Mouse (Mus musculus) thymus, adult 2 months (tissue): ENCODE data around the gene Uba52. TPM values are rescaled to one million over a fixed set of nuclear protein-coding genes. Genes with fewer than 3 reads are reported as not detected.

Source experiments
- DNase-seq: peaks from one replicate; pipeline ENCODE4 v3.0.0; 2021
- H3K27ac ChIP-seq: fragments of 200-500 bp; 2 replicates; pipeline ENCODE4 v1.5.1; 2012; ENCODE audit warnings: low read length, control low read depth; ENCODE audit not compliant: control insufficient read depth, insufficient read depth
- H3K27me3 ChIP-seq: fragments of 200-500 bp; 2 replicates; pipeline ENCODE4 v1.6.1; 2012; ENCODE audit warnings: mild to moderate bottlenecking, low read length, moderate library complexity, mixed read lengths; ENCODE audit not compliant: control insufficient read depth, insufficient read depth
- H3K36me3 ChIP-seq: fragments of 200-500 bp; 2 replicates; pipeline ENCODE4 v1.6.1; 2012; ENCODE audit warnings: mild to moderate bottlenecking, low read length, moderate library complexity; ENCODE audit not compliant: control insufficient read depth, insufficient read depth
- H3K4me1 ChIP-seq: fragments of 200-500 bp; replicated peaks from 2 replicates; pipeline ENCODE4 v1.6.1; 2012; ENCODE audit warnings: low read length; ENCODE audit not compliant: control insufficient read depth, insufficient read depth
- H3K4me3 ChIP-seq: fragments of 200-500 bp; 2 replicates; pipeline ENCODE4 v1.5.1; 2012; ENCODE audit warnings: mild to moderate bottlenecking, low read length, control low read depth, moderate library complexity; ENCODE audit not compliant: control insufficient read depth, insufficient read depth
- CTCF ChIP-seq: fragments of 200-500 bp; IDR thresholded peaks from 2 replicates; pipeline ENCODE4 v1.5.1; 2012; ENCODE audit warnings: mild to moderate bottlenecking, control low read depth, low read length, moderate library complexity, borderline replicate concordance; ENCODE audit not compliant: control insufficient read depth, poor library complexity, insufficient read depth; ENCODE audit errors: extremely low read depth
- POLR2A ChIP-seq: fragments of 200-500 bp; IDR thresholded peaks from 2 replicates; pipeline ENCODE4 v1.6.1; 2012; ENCODE audit warnings: mild to moderate bottlenecking, low read length, control low read depth, moderate library complexity; ENCODE audit not compliant: control insufficient read depth, poor library complexity, insufficient read depth; ENCODE audit errors: extremely low read depth
- WGBS: fragments of 180-500 bp; shearing (Covaris S2); methylation state at CpG from one replicate; pipeline ENCODE4 v1.1.7; 2018; 5-methylcytosine and 5-hydroxymethylcytosine counted together
- polyA plus RNA-seq: library from polyadenylated mRNA; depleted of rRNA; stranded (reverse); fragments of >200 nt; gene quantifications from 2 replicates; pipeline ENCODE4 v1.2.3, GENCODE M21; 2012

Gene Uba52
- polyA plus RNA-seq, 1 experiment = 731 TPM

- H3K27me3 ChIP-seq = no peaks in the 10 kb centered on the region
- H3K36me3 ChIP-seq = no peaks in the 10 kb centered on the region
- DNase-seq = no peak
- no peak overlapping the region for H3K27ac ChIP-seq
- 98% methylated on average over 7 of the region's 7 CpGs for WGBS
- peaks cover 7% of the 10 kb centered on the region for H3K4me1 ChIP-seq
- no peak overlapping the region for H3K4me3 ChIP-seq
- TF ChIP-seq CTCF = no peak
- no peak for TF ChIP-seq POLR2A
Observed at GRCm38 (mm10) chr8:70471856-70472255, 38.7 kb downstream of the Uba52 start.

GRCm38 (mm10) chr8:70469938-70470337 lies 40.7 kb downstream of the Uba52 start:
- H3K4me1 ChIP-seq = no peaks in the 10 kb centered on the region
- TF ChIP-seq CTCF (no peak), POLR2A (no peak)
- no peak for DNase-seq
- H3K27ac ChIP-seq = no peak overlapping the region
- WGBS = 93% methylated on average over 2 of the region's 2 CpGs
- no peaks in the 10 kb centered on the region for H3K36me3 ChIP-seq
- H3K27me3 ChIP-seq = no peaks in the 10 kb centered on the region
- no peak overlapping the region for H3K4me3 ChIP-seq

GRCm38 (mm10) chr8:70469295-70469916 lies 41.2 kb downstream of the Uba52 start:
- no peak overlapping the region for H3K27ac ChIP-seq

GRCm38 (mm10) chr8:70468733-70469132 lies 41.9 kb downstream of the Uba52 start:
- 97% methylated on average over 4 of the region's 4 CpGs for WGBS
- DNase-seq = no peak
- Histone ChIP-seq H3K27ac (no peak overlapping the region), H3K4me1 (no peaks in the 10 kb centered on the region), H3K4me3 (no peak overlapping the region), H3K27me3 (no peaks in the 10 kb centered on the region), H3K36me3 (no peaks in the 10 kb centered on the region)
- TF ChIP-seq POLR2A (no peak), CTCF (no peak)

More at GRCm38 (mm10) chr8:70469295-70469916, 41.2 kb downstream of the Uba52 start:
- Histone ChIP-seq H3K27me3 (no peaks in the 10 kb centered on the region), H3K36me3 (no peaks in the 10 kb centered on the region), H3K4me3 (no peak overlapping the region), H3K4me1 (no peaks in the 10 kb centered on the region)
- 67% methylated on average over 10 of the region's 10 CpGs for WGBS
- no peak for DNase-seq
- no peak for TF ChIP-seq POLR2A
- TF ChIP-seq CTCF = no peak

- TF ChIP-seq CTCF = no peak
- TF ChIP-seq POLR2A = no peak
- Histone ChIP-seq H3K36me3 (no peaks in the 10 kb centered on the region), H3K4me1 (no peaks in the 10 kb centered on the region), H3K27ac (no peak overlapping the region), H3K4me3 (no peak overlapping the region), H3K27me3 (no peaks in the 10 kb centered on the region)
- 94% methylated on average over 1 of the region's 1 CpGs for WGBS
- DNase-seq = no peak
Observed at GRCm38 (mm10) chr8:70467907-70468306, 42.7 kb downstream of the Uba52 start.

GRCm38 (mm10) chr8:70467229-70467725 lies 43.3 kb downstream of the Uba52 start:
- DNase-seq = no peak
- no peaks in the 10 kb centered on the region for H3K4me1 ChIP-seq
- TF ChIP-seq CTCF = no peak
- H3K27ac ChIP-seq = no peak overlapping the region
- H3K4me3 ChIP-seq = no peak overlapping the region
- 96% methylated on average over 5 of the region's 5 CpGs for WGBS
- no peaks in the 10 kb centered on the region for H3K27me3 ChIP-seq
- H3K36me3 ChIP-seq = no peaks in the 10 kb centered on the region

- Histone ChIP-seq H3K4me3 (no peak overlapping the region), H3K36me3 (no peaks in the 10 kb centered on the region), H3K4me1 (no peaks in the 10 kb centered on the region), H3K27ac (no peak overlapping the region), H3K27me3 (no peaks in the 10 kb centered on the region)
- WGBS = 94% methylated on average over 11 of the region's 11 CpGs
- no peak for DNase-seq
- TF ChIP-seq CTCF (no peak), POLR2A (no peak)
Observed at GRCm38 (mm10) chr8:70466771-70467170, 43.8 kb downstream of the Uba52 start.
